Mouse (Mus musculus) layer of hippocampus, adult 9-11 months (tissue): ENCODE data around the gene Clec9a.

Experiments
- DNase-seq: peaks from one replicate; pipeline ENCODE4 v3.0.0; 2022

Gene Clec9a

DNA sequence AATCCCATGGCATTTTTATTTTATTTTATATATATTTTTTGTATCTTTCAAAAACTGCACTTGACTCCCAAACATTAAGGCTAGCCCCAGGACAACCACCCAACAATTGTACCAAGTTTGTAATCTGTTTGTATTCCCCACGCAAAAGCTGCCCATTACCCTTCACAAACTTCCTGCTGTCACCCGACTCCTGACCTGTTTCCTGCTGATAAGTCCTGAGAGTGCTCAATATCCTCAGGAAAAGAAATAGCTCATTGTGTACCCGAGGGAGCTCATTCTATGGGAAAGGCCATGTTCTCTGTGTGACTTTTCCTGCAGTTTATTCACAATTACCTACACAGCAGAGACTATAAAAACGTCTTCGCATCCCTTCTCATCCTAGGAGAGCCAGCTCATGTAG lies 17.1 kb downstream of the Clec9a start:
- DNase-seq: no peak

DNA sequence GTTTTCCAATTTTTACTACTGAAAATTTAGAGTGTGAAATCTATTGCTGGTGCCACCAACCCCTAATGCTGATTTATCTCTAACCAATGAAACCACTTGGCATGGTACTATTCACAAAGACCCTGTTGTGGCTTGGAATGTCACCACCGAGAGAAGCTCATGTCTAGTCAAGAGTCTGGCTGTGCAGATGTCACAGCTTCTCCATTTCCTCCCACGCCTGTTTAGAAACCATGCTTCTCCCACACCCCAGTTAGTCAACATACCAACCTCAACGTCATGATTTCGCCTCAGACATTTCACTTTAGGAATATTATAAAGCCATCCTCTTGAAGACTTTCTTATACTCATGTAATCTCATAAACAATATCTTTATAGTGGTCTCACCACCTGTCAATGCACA lies 18.6 kb downstream of the Clec9a start:
- DNase-seq: peak; percentile 26

DNA sequence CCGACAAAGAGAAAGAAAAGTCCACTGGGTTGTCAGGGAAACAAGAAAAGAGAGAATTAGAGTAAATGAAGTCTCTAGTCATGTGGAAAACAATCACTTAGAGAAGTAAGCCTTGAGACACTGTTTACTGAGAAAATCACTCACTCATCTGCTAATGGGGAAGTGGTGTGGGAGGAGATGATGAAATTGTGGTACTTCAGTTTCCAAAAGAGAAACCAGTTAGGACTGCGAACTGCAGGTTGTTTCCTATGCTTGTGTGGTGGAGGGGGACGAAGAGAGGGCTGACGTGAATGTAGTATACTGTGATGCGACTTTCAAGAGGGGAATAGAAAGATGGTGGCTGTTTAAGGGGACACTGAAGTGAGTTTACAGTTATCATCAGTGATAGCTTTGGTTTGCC lies 25.6 kb downstream of the Clec9a start:
- peak; percentile 67 for DNase-seq

DNA sequence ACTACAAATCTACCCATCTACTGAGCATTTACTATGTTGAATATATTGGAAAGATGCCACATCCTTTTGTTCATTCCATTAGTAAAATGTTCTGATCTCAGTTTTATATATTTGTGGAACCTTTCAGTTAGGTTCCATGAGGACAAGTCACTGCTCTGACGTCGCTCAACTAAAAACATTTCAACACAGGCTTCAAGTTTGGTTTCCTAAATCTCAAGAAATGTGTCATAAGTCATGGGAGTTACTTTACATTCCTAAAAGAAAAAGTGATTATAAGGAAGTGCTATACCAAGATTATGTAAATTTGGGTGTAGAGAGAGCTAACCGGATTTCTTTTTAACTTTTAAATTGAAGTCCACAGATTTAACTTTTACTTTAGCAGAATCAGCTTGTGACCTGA lies 27.4 kb downstream of the Clec9a start:
- DNase-seq: no peak

DNA sequence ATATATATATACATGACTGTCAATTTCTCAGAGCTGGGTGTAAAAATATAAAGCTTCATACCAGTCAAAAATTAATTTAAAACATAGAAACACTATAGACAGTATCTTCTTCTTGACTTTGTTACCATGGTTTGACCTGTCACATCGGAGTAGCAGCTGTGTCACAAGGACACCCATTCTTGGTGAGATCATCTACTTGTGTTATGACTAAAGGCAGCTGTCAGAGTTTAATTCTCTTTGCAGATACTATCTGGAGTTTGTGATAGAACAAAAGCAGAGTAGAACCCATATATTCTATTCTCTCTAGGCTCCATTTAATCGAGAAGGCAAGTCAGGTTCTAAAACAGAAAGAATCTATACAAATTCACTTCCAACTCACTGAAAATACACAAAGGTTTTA lies 29.4 kb downstream of the Clec9a start:
- DNase-seq: no peak

- DNase-seq: no peak
Observed at GRCm38 (mm10) chr6:129449743-129450142, 41.1 kb downstream of the Clec9a start.

DNA sequence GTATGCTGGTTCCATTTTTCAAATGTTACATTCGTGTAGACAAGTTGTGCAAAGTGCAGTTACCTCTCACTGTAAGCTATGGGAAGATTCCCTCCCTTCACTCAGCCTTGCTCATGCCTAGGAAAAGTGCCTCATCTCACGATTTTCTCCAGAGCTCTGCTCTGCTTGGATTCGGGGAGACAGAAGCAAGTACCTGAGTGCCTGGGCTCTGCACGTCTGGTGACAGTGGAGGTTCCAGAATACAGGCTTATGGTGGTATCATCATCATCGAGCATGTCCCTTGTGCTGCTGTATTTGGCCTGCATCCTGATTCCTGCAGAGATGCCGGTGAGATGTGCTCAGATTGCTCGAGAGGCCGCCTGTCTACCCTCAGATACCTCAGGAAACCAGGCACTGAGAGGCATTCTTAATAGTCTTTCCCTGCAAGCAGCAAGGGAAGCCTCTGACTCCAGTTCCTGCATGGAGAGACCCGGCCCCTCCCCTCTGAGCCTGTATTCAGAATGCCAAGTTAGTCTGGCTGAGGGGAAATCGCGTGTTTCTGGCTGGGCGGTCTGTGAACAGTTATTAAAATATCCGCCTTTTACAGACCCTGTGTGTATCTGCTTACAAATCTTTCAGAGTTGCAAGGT lies 42.9 kb downstream of the Clec9a start, which contains the start of gene Clec1a:
Gene Clec1a, minus strand, starts transcription at position 590 of the 629 bp plus-strand sequence.
- DNase-seq: no peak

DNA sequence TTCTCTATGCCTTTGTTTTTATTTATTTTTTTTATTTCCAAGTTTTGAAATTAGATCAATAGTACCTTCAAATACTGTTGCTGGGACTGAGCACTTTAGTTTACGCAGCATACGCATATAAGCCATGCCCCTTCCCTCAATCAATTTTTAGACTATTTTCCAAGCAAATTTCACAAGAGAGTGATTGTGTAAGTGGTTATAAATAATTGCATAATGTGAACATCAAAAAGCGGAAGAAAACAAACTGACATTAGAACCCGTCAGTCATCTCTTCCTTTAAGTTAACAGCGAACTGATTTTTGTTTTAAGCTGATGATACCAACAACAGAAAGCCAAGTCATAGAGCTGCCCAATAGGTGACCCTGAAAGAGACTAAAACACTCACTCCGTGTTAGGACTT lies 62.7 kb downstream of the Clec9a start:
- no peak for DNase-seq

DNA sequence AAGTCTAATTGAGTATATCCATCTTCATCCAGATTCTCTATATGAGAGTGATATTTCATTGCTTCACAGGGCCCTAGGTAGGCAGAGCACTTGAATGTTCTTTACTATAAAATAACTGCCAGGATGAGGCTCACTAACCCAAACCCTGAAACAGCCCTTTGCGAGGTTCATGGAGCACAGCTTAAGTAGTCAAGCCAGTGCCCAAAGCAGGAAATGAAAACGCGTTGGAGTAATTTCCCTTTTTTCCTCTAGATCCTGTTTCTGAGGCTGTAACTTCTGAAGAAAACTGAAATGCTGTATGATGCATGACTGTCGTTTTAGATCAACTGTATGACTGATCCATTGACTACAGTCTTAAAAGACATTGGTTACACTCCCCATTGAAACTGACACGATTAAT lies 64.0 kb downstream of the Clec9a start:
- peak; percentile 14 for DNase-seq
